Mouse (Mus musculus): ENCODE data around the gene Dtd2. TPM values are rescaled to one million over a fixed set of nuclear protein-coding genes. Genes with fewer than 3 reads are reported as not detected.

Dtd2 gene
- total and polyA plus RNA-seq, 3 experiments: 15.5 to 22.4 TPM; not detected in 1

DNA sequence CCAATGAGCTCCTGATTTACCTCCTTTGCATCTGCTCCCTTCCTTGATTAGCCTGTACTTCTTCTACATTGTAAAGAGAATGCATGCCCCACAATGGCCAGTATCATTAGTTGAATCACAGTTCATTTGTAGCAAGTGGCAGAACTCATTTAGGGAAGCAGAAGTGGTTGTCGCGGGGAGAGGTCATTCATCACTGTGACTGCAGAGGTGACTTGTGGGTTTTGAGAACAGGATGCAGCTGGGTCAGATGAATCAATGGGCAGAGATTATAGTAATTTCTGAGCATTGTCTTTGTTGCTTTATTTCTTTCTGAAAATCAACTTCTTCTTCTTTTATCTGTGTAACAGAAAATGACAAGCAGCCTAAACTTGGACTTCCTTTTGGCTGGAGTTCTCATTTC lies 43.0 kb upstream of the Dtd2 start:
- no peaks in the 10 kb centered on the region for H3K79me2 ChIP-seq (ENCODE audit: control insufficient read depth, insufficient read depth, low read length, poor library complexity)
- no peak overlapping the region for H3K27ac ChIP-seq (ENCODE audit: control insufficient read depth, low read depth, low read length)
- no peak overlapping the region for H3K4me3 ChIP-seq (ENCODE audit: control insufficient read depth in 1 of 2, insufficient read depth in 1 of 2, low read depth in 2 of 2, low read length in 2 of 2)
- H3K9me3 ChIP-seq (replicated peaks; ENCODE audit: insufficient read depth, low read length): no peaks in the 10 kb centered on the region
- peaks cover 0 to 11% of the 10 kb centered on the region in 2 experiments; a peak in 1 of 4 replicates for H3K4me1 ChIP-seq (ENCODE audit: control insufficient read depth in 1 of 2, insufficient read depth in 2 of 2, low read length in 2 of 2)
- peaks cover 0 to 7% of the 10 kb centered on the region in 2 experiments; a peak in 1 of 4 replicates for H3K36me3 ChIP-seq (ENCODE audit: control insufficient read depth in 1 of 2, insufficient read depth in 2 of 2, low read length in 2 of 2)
- DNase-seq (ENCODE audit: low read depth, low spot score): peak; percentile 68
- H3K27me3 ChIP-seq (ENCODE audit: control insufficient read depth in 1 of 2, insufficient read depth in 2 of 2, low read length in 2 of 2): no peaks in the 10 kb centered on the region
- no peak overlapping the region for H3K9ac ChIP-seq (ENCODE audit: control insufficient read depth, low read depth, low read length, poor library complexity, severe bottlenecking)
- no peak for TF ChIP-seq GABPA (IDR thresholded peaks at IDR 0.05; ENCODE audit: low read depth, low read length)
- TF ChIP-seq ELF1 (IDR thresholded peaks at IDR 0.05; ENCODE audit: low read depth, low read length): no peak
- TF ChIP-seq TCF12 (IDR thresholded peaks at IDR 0.05; ENCODE audit: low read depth, low read length): no peak
- no peak for TF ChIP-seq ZC3H11A (IDR thresholded peaks at IDR 0.05; ENCODE audit: low read depth, low read length)
- TF ChIP-seq CTCF (IDR thresholded peaks at IDR 0.05 in 2 of 3, conservative IDR thresholded peaks at IDR 0.05 in 1 of 3; ENCODE audit: control insufficient read depth in 1 of 3, insufficient read depth in 1 of 3, low read depth in 2 of 3, low read length in 3 of 3, poor library complexity in 1 of 3, severe bottlenecking in 1 of 3): no peak
- peak; percentile 84 for TF ChIP-seq RCOR1 (IDR thresholded peaks at IDR 0.05; ENCODE audit: low read depth, low read length)
- TF ChIP-seq CHD1 (IDR thresholded peaks at IDR 0.05; ENCODE audit: low read depth, low read length): no peak
- TF ChIP-seq MEF2A (IDR thresholded peaks at IDR 0.05; ENCODE audit: extremely low read depth, insufficient replicate concordance, low read depth, low read length, poor library complexity, severe bottlenecking): no peak
- no peak for TF ChIP-seq ZNF384 (IDR thresholded peaks at IDR 0.05; ENCODE audit: low read depth, low read length)
- TF ChIP-seq RAD21 (IDR thresholded peaks at IDR 0.05; ENCODE audit: low read depth, low read length): no peak
- TF ChIP-seq SIN3A (IDR thresholded peaks at IDR 0.05; ENCODE audit: low read length): no peak
- peak; percentile 57 for TF ChIP-seq TAL1 (IDR thresholded peaks at IDR 0.05; ENCODE audit: low read length)
- TF ChIP-seq CHD2 (IDR thresholded peaks at IDR 0.05; ENCODE audit: low read length): no peak
- TF ChIP-seq UBTF (IDR thresholded peaks at IDR 0.05; ENCODE audit: borderline replicate concordance, insufficient read depth, low read depth, low read length): no peak
- no peak for TF ChIP-seq MAX (IDR thresholded peaks at IDR 0.05; ENCODE audit: low read length)
- TF ChIP-seq USF1 (IDR thresholded peaks at IDR 0.05; ENCODE audit: low read depth, low read length): no peak
- TF ChIP-seq USF2 (IDR thresholded peaks at IDR 0.05; ENCODE audit: borderline replicate concordance in 1 of 2, insufficient read depth in 1 of 2, low read depth in 1 of 2, low read length in 2 of 2): no peak
- no peak for TF ChIP-seq NELFE (IDR thresholded peaks at IDR 0.05; ENCODE audit: low read depth, low read length)
- TF ChIP-seq ETS1 (IDR thresholded peaks at IDR 0.05; ENCODE audit: low read depth, low read length): peak; percentile 54
- TF ChIP-seq HCFC1 (IDR thresholded peaks at IDR 0.05; ENCODE audit: low read depth, low read length): no peak
- no peak for TF ChIP-seq MXI1 (IDR thresholded peaks at IDR 0.05; ENCODE audit: low read depth, low read length)
- no peak for TF ChIP-seq ZKSCAN1 (IDR thresholded peaks at IDR 0.05; ENCODE audit: low read depth, low read length)
- TF ChIP-seq JUND (IDR thresholded peaks at IDR 0.05; ENCODE audit: low read depth, low read length): no peak
- TF ChIP-seq POLR2AphosphoS2 (IDR thresholded peaks at IDR 0.05; ENCODE audit: low read length): no peak
- no peak for TF ChIP-seq NRF1 (IDR thresholded peaks at IDR 0.05; ENCODE audit: insufficient read depth, low read depth, low read length, poor library complexity, severe bottlenecking)
- peak in 1 of 2 experiments; percentile 38; a peak in 1 of 4 replicates for TF ChIP-seq EP300 (IDR thresholded peaks at IDR 0.05; ENCODE audit: low read depth in 1 of 2, low read length in 2 of 2)
- TF ChIP-seq E2F4 (IDR thresholded peaks at IDR 0.05; ENCODE audit: borderline replicate concordance, low read depth, low read length): no peak

Measured in MEL (cell line).